Mouse (Mus musculus) urinary bladder, adult 18-20 months (tissue): ENCODE results near the gene Gm21969.

Experiments
- DNase-seq, 2 experiments: peaks; one replicate each; pipeline ENCODE4 v3.0.0; 2022; ENCODE audit warnings: low spot score in 2 of 2, mixed read lengths in 2 of 2

The Gm21969 gene

DNA sequence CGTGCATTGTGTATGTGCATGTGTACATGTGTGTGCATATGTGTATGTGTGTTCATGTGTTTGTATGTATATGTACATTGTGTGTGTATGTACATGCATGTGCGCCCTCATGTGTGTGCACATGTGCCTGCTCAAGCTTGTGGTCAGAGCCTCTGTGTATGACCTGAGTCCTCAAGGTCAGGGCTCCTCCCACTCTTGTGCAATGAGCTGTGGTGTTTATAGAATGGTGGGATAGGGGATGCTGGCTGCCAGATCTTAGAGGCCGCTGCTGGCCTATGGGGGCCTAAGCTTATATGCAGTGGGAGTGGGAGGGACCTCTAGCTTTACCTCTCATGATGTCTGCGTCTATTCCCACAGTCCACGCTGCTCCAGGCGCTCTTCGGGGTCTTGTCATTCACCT is 17.3 kb upstream of the Gm21969 start:
- DNase-seq = no peak

DNA sequence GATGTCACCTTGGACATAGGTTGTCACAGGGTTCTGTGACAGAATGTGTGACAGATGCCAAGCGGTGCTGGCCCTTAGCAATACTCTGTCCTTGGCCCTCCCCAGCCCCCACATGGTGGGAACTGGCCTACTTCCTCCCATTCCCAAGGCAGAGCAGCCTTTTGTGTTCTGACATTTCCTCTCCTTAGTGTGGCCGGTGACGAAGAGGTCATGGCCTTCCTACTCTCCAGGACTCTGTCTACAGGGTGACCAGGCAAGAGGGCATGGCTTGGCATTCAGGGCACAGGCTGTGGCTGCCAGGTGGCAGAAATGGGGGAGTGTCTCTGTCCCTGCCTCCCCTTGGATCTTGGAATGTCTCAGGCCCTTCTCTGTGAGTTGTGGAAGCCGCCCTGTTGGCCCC is 15.6 kb upstream of the Gm21969 start:
- DNase-seq = no peak

DNA sequence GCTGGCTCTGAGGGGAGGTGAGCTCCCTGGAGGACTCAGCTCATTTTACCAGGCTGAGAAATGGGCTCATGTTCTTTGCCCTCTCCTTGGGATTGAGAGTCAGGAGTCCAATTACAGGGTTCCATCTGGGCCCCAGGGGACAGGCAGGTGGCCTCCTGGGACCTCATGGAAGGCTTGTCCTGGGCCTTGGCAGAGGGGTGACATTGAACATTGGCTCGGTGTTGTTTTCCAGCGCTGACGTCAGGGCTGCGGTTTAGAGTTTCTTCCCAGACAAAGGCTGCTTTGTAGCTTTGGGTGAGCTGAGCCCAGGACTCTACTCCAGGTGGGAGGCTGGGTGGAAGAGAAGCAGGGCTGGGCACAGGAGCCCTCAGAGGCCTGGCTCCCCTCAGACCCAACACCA is 15.2 kb upstream of the Gm21969 start:
- DNase-seq = no peak

DNA sequence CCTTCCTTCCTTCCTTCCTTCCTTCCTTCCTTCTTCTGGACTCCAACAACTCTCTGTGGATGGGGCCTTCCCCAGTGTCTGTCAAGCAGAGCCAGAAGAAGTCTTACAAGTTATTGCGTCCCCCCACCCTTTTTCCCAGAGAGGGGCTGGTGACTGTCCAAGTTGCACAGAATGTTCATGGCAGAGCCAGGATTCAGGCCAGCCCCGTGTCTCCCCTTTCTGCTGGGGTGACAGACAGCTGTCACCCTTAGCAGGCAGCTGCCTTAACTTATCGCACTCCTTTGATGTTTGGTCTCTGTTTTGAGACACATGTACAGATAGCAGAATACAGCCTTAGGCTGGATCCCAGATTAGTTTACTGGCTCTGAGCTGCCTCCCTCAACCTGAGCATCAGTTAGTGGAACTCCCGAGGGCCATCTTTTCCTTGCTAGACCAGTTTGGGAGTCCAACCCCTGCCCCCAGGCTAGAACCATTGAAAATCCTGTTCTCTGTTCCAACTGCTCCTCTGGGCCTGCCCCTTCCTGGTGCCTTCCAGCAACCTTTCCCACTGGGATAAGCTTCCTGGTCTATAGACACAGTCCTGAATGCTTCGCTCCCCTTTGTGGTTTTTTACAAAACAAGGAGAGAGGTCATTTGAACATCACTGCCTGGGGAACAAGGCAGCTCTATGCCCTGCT is 13.5 kb upstream of the Gm21969 start:
- no peak for DNase-seq

DNA sequence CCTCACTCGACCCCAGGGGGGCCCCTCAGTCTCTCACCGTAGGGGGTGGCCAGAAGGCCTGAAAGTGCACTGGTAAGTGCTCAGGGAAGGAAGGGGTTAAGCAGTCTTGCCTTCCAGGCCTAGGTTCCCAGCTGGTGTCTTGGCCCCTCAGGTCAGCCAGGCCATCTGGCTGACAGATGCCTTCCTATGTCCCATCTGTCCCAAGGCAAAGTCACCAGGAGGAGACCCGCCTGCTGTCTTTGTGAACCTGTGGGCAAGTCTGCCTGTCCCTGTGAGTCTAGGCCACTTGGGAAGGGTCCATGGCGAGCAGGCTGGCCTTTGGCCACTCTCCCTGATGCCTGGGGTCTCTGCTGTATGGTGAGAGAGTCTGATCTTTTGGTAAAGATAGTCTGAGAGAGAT is 12.5 kb upstream of the Gm21969 start:
- DNase-seq = no peak

DNA sequence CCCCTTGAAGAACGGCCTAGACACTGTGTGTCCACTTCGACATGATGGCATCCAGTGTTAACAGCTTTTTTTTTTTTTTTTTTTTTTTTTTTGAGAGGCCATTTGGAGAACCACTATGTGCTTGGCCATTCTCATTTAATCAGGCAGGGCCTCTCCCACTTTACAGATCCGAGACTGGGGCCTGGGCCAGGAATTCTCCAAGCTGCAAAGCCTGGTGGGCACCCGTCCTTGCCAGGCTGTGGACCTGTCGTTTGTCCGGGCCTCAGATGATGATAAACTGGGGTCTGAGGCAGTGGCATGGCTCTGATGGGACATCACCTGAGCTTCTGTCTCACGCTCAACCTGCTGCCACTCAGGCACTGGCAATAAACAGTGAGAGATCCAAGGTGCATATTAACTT is 10.1 kb upstream of the Gm21969 start:
- DNase-seq = no peak

DNA sequence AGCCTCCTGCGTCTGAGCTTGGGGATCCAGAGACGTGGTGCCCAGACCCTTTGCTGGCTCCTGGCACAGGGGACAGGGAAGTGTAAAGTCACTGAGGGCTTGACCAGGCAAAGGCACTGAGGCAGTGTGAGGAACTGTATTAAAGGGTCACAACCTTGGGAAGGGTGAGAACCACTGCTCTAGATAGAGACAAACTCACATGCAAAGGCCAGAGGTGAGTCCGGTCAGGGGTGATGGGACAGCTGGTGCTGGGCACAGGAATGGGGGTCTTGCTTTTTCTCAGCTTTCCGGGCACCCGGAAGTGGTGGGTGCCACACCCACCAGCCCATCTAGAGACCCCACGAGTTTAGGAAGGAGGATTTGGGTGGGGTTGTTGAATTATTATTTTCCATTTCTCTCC is 9.6 kb upstream of the Gm21969 start:
- no peak for DNase-seq

DNA sequence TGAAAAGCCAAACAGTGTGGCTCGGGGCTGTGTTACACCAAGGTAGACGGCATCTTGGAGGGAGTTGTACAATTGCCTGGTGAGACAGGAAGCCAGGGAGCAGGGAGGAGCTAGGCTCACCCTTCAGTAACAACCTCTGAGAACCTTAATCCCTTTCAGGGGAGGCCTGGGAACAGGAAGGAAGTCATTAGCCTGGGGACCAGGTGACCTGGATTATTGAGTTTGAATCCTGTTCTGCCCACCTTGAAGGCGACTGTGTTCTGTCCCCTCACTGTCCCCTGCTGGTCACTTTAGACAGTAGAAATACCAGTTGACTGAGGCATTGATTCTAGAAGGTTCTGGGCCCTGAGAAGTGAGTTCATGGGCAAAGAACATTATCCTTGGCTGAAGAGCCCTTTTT is 8.9 kb upstream of the Gm21969 start:
- no peak for DNase-seq

DNA sequence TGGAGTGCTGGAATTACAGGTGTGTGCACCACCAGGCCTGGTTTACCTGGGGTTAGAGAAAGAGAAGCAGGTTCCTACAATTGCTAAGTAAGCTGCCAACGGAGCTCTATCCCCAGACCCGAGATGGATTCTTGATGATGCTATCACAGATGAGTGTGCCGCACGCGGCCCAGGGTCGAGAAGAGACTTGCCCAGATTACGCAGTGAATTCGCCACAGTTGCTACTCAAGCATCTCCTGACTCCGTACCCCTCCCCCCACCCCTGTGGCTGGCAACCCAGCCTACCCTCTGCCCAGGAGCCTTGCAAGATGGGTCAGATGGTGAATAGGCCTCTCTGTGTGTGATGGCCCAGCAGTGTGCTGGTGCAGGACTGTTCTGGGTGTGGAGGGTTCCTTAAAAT is 6.3 kb upstream of the Gm21969 start:
- DNase-seq = no peak

DNA sequence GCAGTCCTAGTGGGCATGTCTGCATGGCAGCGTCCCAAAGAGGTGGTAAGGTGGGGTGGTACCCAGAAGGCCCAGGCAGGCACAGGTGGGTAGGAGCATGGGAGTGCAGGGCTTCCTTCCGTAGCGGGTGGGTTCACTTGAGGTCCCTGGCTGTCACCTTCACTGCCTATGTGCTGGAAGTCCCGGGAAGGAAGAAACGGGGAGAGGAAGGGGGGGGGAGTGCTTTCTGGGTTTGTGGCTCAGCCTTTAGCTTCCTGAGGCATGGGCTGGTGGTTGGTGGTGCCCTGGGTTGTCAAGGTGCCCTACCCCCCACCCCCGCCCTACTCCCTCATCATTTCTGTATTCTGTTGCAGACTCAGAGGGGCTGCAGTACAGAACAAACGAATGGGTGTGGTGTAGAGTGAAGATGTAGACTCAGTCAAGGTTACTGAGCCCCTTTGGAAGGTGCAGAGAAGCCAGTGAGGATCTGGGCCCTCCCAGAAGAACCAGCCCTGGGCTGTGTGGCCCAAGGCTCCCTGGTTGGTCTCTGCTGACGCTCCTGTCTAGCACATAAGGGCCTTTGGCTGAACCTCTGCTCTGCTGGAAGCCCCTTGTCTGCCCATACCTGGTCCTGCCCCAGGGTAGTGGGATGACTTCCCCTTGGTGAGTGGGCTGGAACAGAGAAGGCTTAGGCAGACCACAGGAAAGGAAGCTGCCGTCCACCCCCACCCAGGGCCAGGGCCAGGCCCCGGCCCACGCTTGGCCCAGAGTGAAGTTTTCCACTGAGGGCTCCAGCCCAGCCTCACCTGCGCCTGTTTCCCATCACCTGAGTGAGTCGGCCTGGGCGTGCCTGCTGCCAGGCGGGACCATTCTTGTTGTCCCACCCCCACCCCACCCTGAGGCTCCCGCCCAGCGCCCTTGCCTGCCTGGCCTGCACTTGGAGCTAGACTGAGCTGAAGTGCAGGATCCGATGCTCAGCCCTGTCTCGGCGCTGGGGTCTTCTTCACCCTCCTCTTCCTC is 5.4 kb upstream of the Gm21969 start:
- no peak for DNase-seq

DNA sequence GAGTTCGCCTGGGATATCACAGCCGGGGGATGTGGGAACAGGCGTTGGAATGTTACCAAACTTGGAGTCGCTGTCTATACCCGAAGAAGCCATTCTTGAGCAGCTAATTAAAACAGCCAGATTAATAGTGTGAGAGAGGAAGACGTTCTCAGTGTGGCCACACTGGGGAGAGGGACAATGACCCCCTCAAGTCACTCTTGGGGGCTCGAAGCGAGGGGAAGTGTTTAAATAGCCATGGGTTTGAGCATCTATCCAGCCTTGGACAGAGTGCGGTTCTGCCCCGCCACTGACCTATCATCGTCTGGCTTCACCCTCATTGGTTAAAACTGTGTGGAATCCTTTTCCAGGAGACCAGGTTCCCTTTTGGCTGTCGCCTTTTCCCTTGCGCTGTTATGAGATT is 4.6 kb upstream of the Gm21969 start:
- no peak for DNase-seq

DNA sequence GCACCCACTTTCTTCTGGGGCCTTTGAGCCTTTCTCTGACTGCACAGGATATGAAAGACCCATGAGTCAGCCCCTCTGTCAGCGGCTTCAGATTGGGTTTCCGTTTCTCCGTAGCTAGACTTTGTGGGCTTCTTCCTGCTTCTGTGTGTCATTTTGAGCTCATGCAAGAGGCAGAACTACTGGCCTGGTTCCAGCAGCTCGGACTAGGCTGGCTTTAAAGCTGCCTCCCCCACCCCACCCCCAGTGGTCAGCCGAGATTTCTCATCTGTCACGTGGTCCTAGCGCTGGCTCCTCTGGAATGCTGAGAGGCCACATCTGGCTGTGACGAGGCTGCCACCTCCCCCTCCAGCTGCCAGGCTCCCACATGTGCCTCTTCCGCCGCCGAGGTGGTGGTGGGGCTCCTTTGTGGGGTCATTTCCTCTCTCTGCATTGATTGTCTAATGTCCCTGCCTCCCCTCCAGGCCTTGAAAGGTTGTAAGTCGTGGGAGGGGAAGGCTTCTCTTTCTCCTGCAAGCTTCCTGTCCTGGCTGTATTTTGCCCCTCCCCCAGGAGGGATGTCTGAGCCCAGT is 4.0 kb upstream of the Gm21969 start:
- DNase-seq = peak in 1 of 2 experiments; percentile 78

DNA sequence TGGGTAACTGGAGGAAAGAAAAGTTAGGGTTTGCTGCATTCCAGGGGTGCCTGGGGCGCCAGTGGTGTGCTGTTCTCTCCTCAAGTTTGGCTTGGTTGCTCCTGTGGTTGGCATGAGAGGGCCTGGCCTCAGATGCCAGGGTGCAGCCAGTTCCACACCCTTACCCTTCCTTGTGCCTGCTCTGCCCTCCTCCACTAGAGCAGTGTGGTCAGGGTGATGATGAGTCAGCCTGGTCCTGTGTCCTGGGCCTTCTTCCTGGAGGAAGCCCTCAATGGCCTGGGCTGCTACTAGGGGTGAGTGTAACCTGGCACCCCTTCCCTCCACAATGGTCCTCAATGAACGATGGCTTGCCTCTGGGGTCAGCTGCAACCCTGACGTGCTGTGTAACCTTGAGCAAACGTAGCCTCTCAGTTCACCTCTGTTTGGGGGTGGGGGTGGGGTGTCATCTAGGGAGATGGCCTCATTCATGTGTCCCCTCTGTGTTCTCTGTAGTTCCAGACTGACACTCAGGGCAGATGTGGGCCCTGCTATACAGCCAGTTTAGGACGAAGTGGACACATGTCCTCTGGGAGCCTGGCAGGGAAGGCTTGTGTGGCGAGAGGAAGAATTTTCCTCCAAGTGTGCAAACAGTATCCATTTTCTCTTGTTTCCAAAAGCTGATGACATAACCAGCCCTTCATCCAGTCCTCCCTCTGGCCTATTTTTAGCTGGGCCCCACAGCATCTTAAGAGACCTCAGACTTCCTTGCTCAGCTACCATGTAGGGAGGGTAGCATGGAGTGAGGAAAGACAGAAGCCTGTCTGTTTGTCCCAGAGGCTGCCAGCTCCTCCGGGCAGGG is 1.2 kb upstream of the Gm21969 start:
- no peak for DNase-seq

DNA sequence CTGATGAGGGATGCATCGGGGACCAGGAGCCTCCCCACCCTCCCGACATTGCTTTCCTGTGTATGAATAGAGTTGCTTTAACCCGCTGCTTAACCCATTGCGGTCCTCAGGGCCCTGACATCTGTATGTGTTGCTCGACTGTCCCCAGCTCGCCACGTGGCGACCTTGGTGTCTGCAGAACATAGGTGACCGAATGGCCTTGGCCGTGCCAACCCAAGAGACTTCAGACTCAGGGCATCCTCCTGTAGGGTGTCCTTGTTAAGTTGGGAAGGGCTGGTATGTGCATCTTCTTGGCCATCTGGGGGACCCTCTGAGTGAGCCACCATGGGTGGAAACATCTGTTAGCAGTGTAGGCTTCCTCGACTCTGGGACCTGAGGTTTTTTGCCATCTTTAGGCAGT is 2.2 kb downstream of the Gm21969 start:
- DNase-seq = no peak

DNA sequence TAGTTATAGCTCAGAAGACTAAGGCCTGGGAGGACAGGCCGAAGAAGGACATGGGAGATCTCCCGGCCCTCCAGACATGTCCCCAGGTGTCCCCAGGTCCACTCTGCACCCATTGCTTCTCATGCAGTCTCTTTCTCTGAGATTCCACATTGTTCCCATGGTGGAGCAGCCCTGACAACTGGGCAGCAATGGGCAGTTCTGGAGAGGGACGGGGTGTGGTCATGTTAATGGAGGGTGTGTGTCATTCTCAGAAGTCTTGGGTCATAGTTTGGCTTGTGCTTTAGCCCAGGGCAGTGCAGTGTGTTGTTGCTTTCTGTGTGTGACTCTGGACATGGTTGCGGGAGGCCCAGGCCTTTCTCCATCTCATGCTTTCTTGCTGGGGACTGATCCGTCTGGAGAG is 3.7 kb downstream of the Gm21969 start:
- no peak for DNase-seq

DNA sequence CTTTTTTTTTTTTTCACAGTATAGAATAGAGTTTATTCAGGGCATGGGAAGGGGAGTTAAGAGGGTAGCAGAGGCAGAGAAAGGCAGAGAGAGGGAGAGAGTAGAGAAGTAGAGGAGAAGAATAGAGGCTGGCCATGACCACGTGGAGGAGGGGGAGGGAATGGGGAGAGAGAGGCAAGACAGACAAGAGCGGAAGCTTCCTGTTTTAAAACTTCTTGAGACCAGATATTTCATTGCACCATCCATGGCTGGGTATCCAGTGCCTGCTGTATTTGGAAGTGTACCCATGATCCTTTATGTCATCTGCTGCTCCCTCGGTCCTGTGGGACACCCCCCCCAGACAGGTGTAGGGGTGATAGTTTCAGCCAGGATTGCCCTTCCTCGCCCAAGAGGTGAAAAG is 6.0 kb downstream of the Gm21969 start:
- no peak for DNase-seq

DNA sequence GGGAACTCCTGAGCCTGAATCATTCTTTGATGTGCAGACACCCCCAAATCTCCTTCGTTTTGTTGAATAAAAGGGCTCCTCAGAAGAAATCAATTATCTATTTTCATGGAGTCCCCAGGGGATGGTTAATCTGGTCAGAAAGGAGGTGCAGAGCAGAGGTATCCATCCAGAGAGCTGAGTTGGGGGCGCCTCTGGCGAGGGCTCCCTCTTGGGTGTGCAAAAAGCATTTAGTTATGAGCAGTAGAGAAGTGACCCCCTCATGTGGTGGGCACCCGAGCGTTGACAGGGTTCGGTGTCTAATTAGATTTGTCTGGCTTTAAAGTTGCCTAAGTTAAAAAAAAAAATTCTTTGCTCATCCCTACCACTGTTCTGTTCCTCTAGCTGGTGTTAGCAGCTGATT is 8.0 kb downstream of the Gm21969 start:
- DNase-seq = no peak

DNA sequence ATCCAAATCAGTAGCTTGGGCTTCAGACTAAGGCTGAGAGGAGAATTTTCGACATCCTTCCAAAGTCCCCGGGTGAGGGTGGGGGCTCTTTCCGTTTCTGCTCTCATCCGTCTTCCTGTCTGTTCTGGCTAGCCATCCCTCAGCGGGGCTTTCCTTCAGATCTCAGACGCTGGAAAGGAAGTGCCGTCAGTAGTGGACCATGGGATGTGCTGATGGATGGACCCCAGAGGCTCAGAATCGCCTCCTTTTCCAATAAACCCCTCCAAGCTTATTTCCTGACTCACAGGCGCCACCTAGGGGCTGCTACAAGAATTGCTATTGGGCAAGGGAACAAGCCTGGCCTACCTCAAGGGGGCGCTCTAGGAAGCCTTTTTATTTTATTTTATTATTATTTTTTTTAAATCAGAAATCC is 8.6 kb downstream of the Gm21969 start:
- DNase-seq = peak; percentile 57 to 75

DNA sequence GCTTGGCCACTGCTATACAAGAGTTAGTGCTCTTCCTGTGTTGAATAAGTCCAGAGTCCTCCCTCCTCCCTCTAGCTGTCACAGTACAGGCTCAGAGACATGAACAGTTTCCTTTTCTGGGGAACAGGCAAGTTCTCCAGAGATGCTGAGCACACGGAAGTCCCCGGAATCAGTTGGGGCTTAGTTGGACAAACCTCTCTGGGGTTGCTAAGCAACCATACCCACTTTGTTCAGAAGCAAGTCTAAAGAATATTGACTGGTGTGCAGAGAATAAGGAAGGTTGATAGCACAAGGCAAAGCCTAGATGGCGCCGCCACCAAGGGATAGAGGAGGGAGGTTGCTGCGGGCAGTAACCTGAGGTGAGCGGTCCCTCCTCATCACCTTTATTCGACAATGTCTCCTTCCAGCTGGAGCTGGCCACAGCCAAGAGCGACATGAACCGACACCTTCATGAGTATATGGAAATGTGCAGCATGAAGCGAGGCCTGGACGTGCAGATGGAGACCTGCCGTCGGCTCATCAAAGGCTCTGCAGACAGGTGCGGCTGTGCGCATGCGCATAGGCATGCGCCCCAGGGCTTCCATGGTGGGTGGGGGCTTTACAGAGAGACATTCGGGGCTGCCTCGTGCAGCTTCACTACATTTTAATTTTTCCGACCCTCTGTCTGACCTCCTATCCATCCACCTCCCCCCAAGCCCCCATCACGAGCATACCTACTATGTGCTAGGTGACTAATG is 11.7 kb downstream of the Gm21969 start:
- DNase-seq = no peak

DNA sequence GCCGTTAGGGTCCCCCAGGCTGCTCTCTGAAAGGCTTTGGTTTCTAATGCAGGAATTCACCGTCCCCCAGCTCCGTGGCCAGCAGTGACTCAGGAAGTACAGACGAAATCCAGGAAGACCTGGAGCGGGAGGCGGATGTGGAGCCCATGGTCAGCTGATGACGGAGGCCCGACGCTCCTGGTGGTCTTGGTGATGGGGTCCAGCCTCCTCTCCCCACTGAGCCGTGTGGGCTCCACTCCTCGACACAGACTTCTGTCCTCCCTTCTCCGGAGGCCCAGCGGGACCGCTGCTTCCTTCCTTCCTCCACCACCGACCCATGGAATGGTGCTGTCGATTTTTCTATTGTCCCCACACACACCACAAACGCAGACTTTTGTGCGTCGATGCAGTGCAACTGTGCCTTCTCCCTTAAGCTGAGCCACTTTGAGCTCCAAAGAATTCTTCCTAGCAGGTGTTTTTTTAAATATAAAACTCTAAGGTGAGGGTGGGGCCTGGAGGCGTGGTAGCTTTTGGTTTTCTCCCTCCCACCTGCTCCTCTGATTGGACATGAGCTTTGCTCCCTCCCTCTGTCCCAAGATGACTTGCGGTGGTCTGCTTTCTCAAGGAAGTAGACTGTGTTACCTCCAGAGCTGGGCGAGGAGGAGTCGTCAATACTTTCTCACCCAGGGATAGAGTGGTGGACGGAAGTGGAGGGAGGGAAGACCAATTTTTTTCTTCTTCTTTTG is 13.5 kb downstream of the Gm21969 start:
- peak in 1 of 2 experiments; percentile 56 for DNase-seq

DNA sequence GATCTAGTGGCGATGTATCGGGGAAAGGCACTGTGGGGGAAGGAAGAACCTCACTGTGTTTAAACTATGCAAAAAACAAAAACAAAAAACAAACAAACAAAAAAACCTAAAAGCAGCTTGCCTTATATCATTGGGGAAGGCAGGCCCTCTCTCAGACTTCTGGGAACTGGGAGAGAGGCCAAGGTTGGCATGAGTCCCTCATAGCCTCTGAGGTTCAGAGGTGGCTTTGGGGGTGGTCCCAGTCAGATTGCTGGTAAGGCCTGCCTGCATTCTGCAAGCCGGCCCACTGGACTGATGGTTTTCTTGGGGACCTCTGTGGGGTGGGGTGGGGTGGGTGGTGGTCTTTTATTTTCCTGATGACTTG is 14.0 kb downstream of the Gm21969 start:
- DNase-seq = no peak
